In genomic region chr17:13308746-13309145, GRCm38 (mm10) we compare ENCODE assay signal across 23 mouse cellular contexts. TPM values are rescaled to one million over a fixed set of nuclear protein-coding genes. Genes with fewer than 3 reads are reported as not detected.
DNase-seq lines count a peak whose midpoint lies in the region; ATAC-seq and TF ChIP-seq lines count a peak whose summit lies in the region.
"Not testable (repeated sequence)": the region's sequence is repeated elsewhere in the genome, so short reads cannot be mapped to it uniquely, and the experiment has no call there.
"Had no signal": no experiment of that assay in that cellular context is flagged by ENCODE, and none has a peak within 500 bp of the region (broad histone marks: within the 10 kb centered on the region; RNA-seq: fewer than 3 reads in every experiment).

No protein-coding gene starts in this region.

- not testable (repeated sequence) for H3K27ac ChIP-seq in hindbrain, embryonic 13.5 days; kidney, embryonic 14.5 days (ENCODE audit: low read depth, low read length); limb, embryonic 15.5 days; stomach, postnatal 0 days (replicated peaks)

- H3K36me3 ChIP-seq in hindbrain, embryonic 13.5 days; kidney, embryonic 14.5 days (ENCODE audit: control insufficient read depth, insufficient read depth, low read length); limb, embryonic 15.5 days; myocyte (ENCODE audit: control insufficient read depth, insufficient read depth); stomach, postnatal 0 days (ENCODE audit: control insufficient read depth, insufficient read depth, low read length): not testable (repeated sequence)

- H3K9ac ChIP-seq in hindbrain, embryonic 13.5 days; kidney, embryonic 14.5 days (ENCODE audit: low read depth, low read length); limb, embryonic 15.5 days; stomach, postnatal 0 days (ENCODE audit: low read length): not testable (repeated sequence)

- not testable (repeated sequence) for TF ChIP-seq EP300 in stomach, postnatal 0 days (optimal IDR thresholded peaks at IDR 0.05)

- not testable (repeated sequence) for H3K4me2 ChIP-seq in hindbrain, embryonic 13.5 days; kidney, embryonic 14.5 days (replicated peaks; ENCODE audit: low read depth, low read length); limb, embryonic 15.5 days; stomach, postnatal 0 days (replicated peaks; ENCODE audit: low read depth)
- H3K4me2 ChIP-seq in myocyte (ENCODE audit: low read depth), result peak overlapping the region; percentile 45

- H3K4me3 ChIP-seq in hindbrain, embryonic 13.5 days; kidney, embryonic 14.5 days (ENCODE audit: low read length); limb, embryonic 15.5 days; myocyte; stomach, postnatal 0 days (ENCODE audit: low read depth, low read length): not testable (repeated sequence)

- H3K4me1 ChIP-seq in hindbrain, embryonic 13.5 days (replicated peaks); kidney, embryonic 14.5 days (ENCODE audit: control insufficient read depth, insufficient read depth, low read length); limb, embryonic 15.5 days; stomach, postnatal 0 days (replicated peaks; ENCODE audit: control insufficient read depth, insufficient read depth): not testable (repeated sequence)

- not testable (repeated sequence) for H3ac ChIP-seq in myocyte (ENCODE audit: control insufficient read depth, insufficient read length)

- WGBS in hindbrain, embryonic 13.5 days, result 91% methylated on average over 4 of the region's 4 CpGs
- WGBS in kidney, embryonic 14.5 days, result 89% methylated on average over 4 of the region's 4 CpGs
- 82% methylated on average over 4 of the region's 4 CpGs for WGBS in limb, embryonic 15.5 days
- WGBS in stomach, postnatal 0 days, result 85% methylated on average over 4 of the region's 4 CpGs

- peaks cover 53% of the 10 kb centered on the region for H3K9me3 ChIP-seq in hindbrain, embryonic 13.5 days
- peaks cover 19% of the 10 kb centered on the region for H3K9me3 ChIP-seq in kidney, embryonic 14.5 days (ENCODE audit: control insufficient read depth, low read length)
- peaks cover 15% of the 10 kb centered on the region for H3K9me3 ChIP-seq in limb, embryonic 15.5 days
- not testable (repeated sequence) for H3K9me3 ChIP-seq in stomach, postnatal 0 days (ENCODE audit: control insufficient read depth, low read length)

- not testable (repeated sequence) for H3K27me3 ChIP-seq in hindbrain, embryonic 13.5 days; kidney, embryonic 14.5 days (ENCODE audit: control insufficient read depth, insufficient read depth, low read length); limb, embryonic 15.5 days; myocyte (ENCODE audit: control insufficient read depth, insufficient read depth, insufficient read length); stomach, postnatal 0 days (ENCODE audit: control insufficient read depth, insufficient read depth, low read length)

- H3K79me2 ChIP-seq in myocyte (ENCODE audit: control insufficient read depth, insufficient read depth), result not testable (repeated sequence)

- peak; percentile 8; the same call in 1 of the 2 replicates for ATAC-seq in hindbrain, embryonic 13.5 days (ENCODE audit: low FRiP score)
- peak; percentile 28; the same call in 1 of the 2 replicates for ATAC-seq in kidney, embryonic 14.5 days (ENCODE audit: low FRiP score, low TSS enrichment)
- 0 out of 2 replicates have a peak, but pooled peaks have one; percentile 15 for ATAC-seq in limb, embryonic 15.5 days (ENCODE audit: insufficient number of reproducible peaks, low FRiP score, low TSS enrichment, low read depth)
- ATAC-seq in stomach, postnatal 0 days (ENCODE audit: low FRiP score, low TSS enrichment), result peak; percentile 83

- TF ChIP-seq CTCF in stomach, postnatal 0 days (IDR thresholded peaks at IDR 0.05; ENCODE audit: low read depth), result not testable (repeated sequence)

- not testable (repeated sequence) for TF ChIP-seq POLR2A in myocyte (IDR thresholded peaks at IDR 0.05; ENCODE audit: insufficient read length, low read depth)

- DNase-seq in 3134 (ENCODE audit: extremely low read depth, insufficient read length, low spot score), result peak; percentile 16
- peak; percentile 77 for DNase-seq in kidney, adult 11 months
- peak; percentile 76 for DNase-seq in kidney, postnatal 14 days
- DNase-seq in stomach, postnatal 0 days (ENCODE audit: low spot score), result peak; percentile 61

RNA-seq across cellular contexts. Expression of gene Tcp10c, which starts 45.6 kb away (rescaled TPM):
- polyA plus RNA-seq in hindbrain, embryonic 13.5 days (2015; fragmentation: Nextera tagmentation; extraction: Ambion mirVana), result not detected in 2 replicates
- polyA plus RNA-seq in kidney, embryonic 14.5 days (2014; fragmentation: Nextera tagmentation; extraction: Ambion mirVana), result not detected in 2 replicates
- polyA plus RNA-seq in limb, embryonic 15.5 days (2015; fragmentation: Nextera tagmentation; extraction: Ambion mirVana), result not detected in 2 replicates
- polyA plus RNA-seq in myocyte (2012; fragmentation: generic; extraction: Trizol), result not detected
- polyA plus RNA-seq in stomach, postnatal 0 days (2015; fragmentation: Nextera tagmentation; extraction: Ambion mirVana), result not detected in 2 replicates
- polyA plus RNA-seq: embryonic facial prominence, embryonic 10.5 days; embryonic facial prominence, embryonic 15.5 days; forebrain, embryonic 12.5 days; forebrain, postnatal 0 days; G1E; heart, embryonic 14.5 days; hindbrain, embryonic 11.5 days; hindbrain, postnatal 0 days; limb, embryonic 11.5 days; liver, adult 2 months; liver, embryonic 15.5 days; lung, embryonic 15.5 days; midbrain, embryonic 12.5 days; neural tube, embryonic 14.5 days; thymus, postnatal 0 days had no signal

Comparison
In these comparisons a context has a peak if more than half of its experiments do, and no peak if none do; other contexts are left out.
1. DNase-seq: peak in every context shown above with its lines; median percentile 77 in kidney, adult 11 months; 76 in kidney, postnatal 14 days; 61 in stomach, postnatal 0 days; 16 in 3134.
2. ATAC-seq: peak in every context shown above with its lines; median percentile 83 in stomach, postnatal 0 days; 28 in kidney, embryonic 14.5 days; 15 in limb, embryonic 15.5 days; 8 in hindbrain, embryonic 13.5 days.